Mouse (Mus musculus) activated CD4-positive, CD25-positive, alpha-beta regulatory T cell, adult 4 months (primary cell): ENCODE data around the gene Gusb. TPM values are rescaled to one million over a fixed set of nuclear protein-coding genes. Genes with fewer than 3 reads are reported as not detected.
A peak's percentile ranks its signal among the peaks of the same experiment; 100 is the strongest.

ENCODE experiments used
- ATAC-seq: one replicate; pipeline ENCODE4 v1.8.0; 2017
- polyA plus RNA-seq, 2 experiments: library from polyadenylated mRNA; unstranded; fragments of 100-300 nt; shearing (Covaris generic); gene quantifications; one replicate each; pipeline ENCODE4 v1.2.1; 2017

The Gusb gene
- polyA plus RNA-seq, 2 experiments from 2014 or later, result 46.3 to 48.2 TPM

- peak; percentile 90 for ATAC-seq
Measured at GRCm38 (mm10) chr5:130023767-130024539, 21.1 kb upstream of the Gusb start.

- ATAC-seq, result peak; percentile 2
Measured at GRCm38 (mm10) chr5:130023067-130023766, 20.4 kb upstream of the Gusb start.

- ATAC-seq, result no peak
Measured at GRCm38 (mm10) chr5:130022366-130022765, 19.5 kb upstream of the Gusb start.

DNA sequence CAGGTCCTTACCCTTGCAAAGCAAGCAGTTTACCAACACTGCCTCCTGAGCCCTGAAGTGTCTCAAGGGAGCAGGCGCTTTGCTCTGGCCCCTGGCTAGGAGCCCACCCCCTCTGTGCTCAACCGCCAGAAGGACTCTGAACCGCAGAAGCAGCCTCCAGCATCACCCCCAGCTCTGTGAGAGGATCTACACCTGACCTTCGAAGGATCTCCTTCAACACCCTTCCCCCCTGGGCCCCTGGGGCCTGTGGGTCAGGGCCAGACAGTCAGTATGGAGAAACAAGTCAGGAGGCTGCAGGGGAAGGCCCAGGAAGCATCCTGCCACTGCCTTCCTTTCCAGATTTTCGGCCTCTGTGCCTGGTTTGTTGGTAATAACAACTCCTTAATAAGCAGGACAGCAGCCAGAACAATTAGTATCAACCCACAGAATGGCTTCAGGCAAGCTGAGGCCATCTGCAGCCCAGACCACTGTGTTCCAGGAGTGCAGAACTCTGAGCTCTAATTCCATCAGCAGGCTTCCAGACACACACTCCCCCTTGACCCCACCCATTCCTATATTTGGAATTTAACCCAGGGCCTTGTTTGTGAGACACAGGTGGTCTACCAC is 18.6 kb upstream of the Gusb start:
- ATAC-seq, result no peak

GRCm38 (mm10) chr5:130019461-130019860 is 16.6 kb upstream of the Gusb start:
- ATAC-seq, result no peak

- no peak for ATAC-seq
Measured at GRCm38 (mm10) chr5:130015104-130015503, 12.3 kb upstream of the Gusb start.

GRCm38 (mm10) chr5:130010961-130011360 is 8.1 kb upstream of the Gusb start:
- no peak for ATAC-seq

DNA sequence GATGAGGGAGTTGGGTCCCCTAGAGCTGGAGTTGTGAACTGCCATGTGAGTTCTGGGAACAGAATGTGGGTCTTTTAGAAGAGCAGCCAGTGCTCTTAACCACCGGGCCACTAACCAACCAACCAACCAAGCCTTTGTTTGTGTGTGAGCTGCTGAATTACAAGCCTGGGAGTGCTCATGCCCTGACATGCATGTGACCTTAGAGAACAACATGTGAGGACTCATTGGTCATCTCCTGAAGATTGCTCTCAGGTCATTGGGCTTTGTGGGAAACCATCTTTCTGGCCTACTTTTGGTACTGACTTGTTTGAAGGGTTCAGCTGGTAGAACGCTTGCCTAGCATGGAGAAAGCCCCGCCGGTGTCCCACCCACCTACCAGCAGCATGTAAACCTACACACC is 6.9 kb upstream of the Gusb start:
- ATAC-seq, result no peak

- ATAC-seq, result no peak
Measured at GRCm38 (mm10) chr5:130008034-130008590, 5.3 kb upstream of the Gusb start.

- ATAC-seq, result no peak
Measured at GRCm38 (mm10) chr5:130007344-130007743, 4.5 kb upstream of the Gusb start.

DNA sequence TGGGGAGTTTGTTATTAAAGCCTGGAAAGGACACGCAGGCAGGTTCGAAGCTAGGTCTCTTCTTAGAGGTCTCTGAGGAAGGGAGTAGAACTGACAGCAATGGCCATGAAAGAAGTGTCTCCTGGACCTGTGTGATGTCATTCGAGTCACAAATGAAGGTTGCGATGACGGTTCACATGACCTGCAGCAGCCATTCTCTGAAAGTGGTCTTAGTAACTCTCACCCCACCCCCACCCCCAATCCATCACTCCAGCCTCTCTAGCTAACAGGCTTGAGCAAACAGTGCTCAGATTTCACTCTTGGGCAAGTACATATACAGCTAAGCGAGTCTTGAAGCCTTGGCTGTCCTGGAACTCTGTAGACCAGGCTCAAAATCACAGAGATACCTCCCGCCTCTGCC is 380 bp upstream of the Gusb start:
- ATAC-seq, result no peak

DNA sequence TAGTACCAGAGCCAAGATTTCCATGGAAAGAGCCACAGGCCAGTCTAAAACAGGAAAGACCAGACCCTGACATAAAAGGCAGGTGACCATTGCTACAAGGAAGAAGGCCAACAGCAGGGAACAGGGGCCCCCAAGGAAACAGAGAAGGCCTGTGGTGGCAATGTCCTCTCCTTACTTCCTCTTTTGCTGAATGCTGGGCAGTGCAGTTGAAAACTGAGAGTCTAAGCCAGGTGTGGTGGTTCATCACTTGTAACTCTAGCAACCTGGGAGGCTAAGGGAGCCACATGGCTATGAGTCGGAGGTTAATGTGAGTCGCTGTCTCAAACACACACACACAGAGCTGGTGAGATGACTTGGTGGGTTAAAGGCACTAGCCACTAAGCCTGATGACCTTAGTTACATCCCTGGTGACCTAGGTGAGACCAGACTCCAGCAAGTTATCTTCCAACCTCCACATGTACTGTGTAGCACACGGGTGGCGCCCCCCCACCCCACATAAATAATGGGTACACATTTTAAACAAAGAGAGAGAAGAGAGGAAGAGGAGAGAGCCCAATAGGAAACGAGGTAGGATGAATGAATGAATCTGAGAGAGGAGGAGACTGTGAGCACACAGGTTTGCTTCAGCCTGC is 1.4 kb downstream of the Gusb start:
- ATAC-seq, result no peak

DNA sequence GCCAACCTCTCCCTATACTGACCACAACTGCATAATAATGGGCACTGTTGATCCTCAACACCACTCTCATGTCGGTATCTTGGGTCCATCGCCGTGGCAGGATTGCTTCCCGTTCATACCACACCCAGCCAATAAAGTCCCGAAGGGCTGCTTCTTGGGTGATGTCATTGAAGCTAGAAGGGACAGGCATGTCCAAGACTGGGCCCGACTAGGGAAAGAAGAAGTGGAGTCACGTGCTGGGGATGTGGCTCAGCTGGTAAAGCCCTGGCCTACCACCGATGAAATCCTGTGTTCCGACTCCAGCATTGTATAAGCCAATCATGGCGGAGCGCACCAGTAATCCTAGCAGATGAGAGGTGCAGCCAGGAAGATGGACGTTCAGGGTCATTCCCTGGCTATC is 2.1 kb downstream of the Gusb start:
- no peak for ATAC-seq

DNA sequence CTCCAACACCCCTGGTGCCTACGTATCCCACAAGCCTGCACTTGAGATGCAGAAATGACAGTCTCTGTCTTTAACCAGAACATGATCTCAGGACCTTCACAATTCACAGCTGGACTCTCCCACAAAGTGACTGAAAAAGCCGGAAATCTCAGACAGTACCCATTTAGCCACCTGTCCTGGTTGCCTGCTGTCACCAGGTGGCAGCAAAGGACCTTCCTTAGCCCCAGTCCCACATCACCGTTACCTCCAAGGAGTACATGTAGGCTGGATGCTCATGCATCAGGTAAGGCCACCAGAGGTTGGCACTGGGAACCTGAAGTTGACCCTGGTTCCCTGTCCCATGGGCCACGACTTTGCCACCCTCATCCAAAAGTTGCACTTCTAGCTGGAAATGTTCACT is 3.8 kb downstream of the Gusb start:
- peak; percentile 31 for ATAC-seq

DNA sequence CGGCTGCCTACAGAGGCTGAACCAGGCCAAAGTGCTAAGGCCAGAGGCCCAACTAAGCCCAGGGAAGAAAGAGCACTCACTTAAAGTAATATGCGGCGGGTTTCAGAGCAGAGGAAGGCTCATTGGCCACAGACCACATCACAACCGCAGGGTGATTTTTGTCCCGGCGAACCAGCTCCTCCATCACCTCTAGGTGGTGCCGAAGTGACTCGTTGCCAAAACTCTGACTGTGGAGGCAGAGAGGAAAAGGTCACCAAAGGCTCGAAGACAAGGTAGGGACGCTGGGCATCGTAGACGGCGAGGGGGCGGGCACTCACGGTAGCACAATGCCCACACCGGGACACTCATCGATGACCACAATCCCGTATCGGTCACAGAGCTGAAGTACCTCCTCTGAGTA is 5.1 kb downstream of the Gusb start:
- ATAC-seq, result no peak

GRCm38 (mm10) chr5:129994989-129995388 is 7.9 kb downstream of the Gusb start:
- no peak for ATAC-seq

DNA sequence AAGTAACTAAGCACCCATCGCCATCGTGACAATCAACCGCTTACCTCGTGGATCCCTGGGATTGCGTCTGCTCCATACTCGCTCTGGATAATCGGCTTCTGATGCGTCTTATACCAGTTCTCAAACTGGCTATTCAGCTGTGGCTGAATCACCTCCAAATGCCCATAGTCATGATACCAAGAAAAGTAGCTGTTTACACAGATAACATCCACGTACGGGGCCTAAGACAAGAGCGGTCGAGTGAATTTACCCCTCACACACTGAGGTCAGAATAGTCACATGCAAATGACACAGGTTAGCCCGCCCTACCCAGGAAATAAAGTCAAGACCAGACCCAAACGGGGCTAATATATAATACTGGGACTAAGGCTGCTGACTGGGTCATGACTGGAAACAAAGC is 9.5 kb downstream of the Gusb start:
- ATAC-seq, result no peak

- ATAC-seq, result no peak
Measured at GRCm38 (mm10) chr5:129991898-129992297, 11.0 kb downstream of the Gusb start.

- ATAC-seq, result no peak
Measured at GRCm38 (mm10) chr5:129989376-129989775, 13.5 kb downstream of the Gusb start.

- ATAC-seq, result no peak
Measured at GRCm38 (mm10) chr5:129980216-129980615, 22.6 kb downstream of the Gusb start.

DNA sequence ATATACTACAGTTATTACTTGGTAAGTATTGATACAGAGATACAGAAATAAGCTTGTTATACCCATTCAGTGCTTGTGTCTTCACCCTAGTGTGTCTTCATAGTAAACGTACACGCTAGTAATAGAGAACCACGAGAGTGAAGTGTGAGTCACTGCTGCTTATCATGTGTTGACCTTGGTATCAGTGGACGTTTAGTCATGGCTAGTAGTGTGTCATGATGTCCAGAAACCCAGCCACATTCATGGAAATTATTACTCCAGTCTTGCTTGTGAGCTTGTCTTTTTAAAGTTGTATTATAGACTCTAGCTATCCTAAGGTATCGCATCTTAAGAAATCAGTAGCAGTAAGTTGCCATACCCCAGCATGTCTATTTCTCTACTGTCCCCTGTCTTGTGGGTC is 24.2 kb downstream of the Gusb start:
- ATAC-seq, result no peak

DNA sequence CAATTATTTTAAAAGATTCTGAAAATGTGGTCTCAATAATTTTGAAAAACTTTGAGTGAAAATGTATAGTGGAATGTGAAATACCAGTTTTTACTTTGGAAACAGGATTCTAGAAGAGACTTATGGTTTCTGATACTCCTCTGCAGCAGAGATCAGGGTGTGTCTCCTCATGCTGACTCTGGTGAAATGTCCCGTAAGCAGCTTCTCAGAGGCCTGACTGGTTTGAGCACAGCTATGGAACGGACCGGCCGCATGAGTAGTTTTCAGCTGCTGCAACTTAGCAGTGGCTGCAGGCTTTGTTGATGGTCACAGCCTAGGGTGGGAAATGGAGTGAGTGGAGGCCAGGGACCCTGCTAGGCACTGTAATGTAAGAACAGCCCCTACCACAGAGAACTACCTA is 25.1 kb downstream of the Gusb start:
- no peak for ATAC-seq

GRCm38 (mm10) chr5:129974866-129975311 is 28.0 kb downstream of the Gusb start:
- ATAC-seq, result no peak
